Mouse (Mus musculus) adrenal gland, postnatal 10 days (tissue): Measurements from ENCODE around the gene Saa4. TPM values are rescaled to one million over a fixed set of nuclear protein-coding genes. Genes with fewer than 3 reads are reported as not detected.
"Not testable (repeated sequence)": the region's sequence is repeated elsewhere in the genome, so short reads cannot be mapped to it uniquely, and the experiment has no call there.

Experiments
- DNase-seq: peaks from one replicate; pipeline ENCODE4 v3.0.0; 2021; ENCODE audit warnings: mixed read lengths
- total RNA-seq, 2 experiments: library from RNA; stranded (reverse); gene quantifications; 2 replicates each; pipeline ENCODE4 v1.2.3; 2021

Gene Saa4
- total RNA-seq, 2 experiments from 2014 or later, result 3.2 to 10.9 TPM

- DNase-seq, result peak; percentile 59
These were observed 15.5 kb downstream of the Saa4 start for GRCm38 (mm10) chr7:46716897-46717296.

- DNase-seq, result no peak
These were observed 16.8 kb downstream of the Saa4 start, which contains the start of gene Saa3 for GRCm38 (mm10) chr7:46715600-46715999. TSS of gene Saa3 (minus strand) at chr7:46715700.

DNA sequence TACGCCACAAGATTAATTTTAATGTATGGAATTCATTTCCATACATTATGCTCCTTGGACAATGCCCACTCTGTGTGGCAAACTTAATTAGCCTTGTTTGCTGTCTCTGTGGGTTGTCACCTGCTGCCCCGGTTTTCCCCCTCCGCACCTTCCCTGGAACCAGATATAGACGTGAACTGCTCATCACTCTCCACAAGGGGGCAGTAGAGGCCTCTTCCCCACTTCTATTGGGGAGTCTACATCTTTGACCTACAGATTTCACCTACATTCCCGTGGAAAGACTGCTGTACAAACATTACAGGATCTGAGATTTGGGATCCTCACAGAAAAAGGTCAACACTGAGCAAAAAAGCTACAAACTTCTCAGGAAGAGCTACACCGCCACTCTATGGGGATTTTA lies 17.9 kb downstream of the Saa4 start:
- peak; percentile 82 for DNase-seq

DNA sequence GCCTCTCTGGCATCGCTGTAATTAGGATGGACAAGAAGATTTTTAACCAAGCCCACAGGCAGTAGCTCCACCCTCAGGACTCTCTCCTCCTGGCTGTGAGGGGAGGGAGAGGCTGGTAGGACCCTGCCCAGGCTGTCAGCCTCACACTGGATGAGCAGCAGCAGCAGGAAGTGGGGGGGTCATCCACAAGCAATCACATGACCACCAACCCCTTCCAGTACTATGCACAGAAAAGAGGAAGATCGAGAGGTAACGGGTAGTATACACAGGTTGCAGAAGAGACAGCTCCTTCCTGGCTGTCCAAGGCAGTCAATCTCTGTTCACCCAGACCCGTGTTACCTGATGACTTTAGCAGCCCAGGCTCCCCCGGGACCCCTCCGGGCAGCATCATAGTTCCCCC lies 20.2 kb downstream of the Saa4 start:
- no peak for DNase-seq

GRCm38 (mm10) chr7:46710390-46710844 lies 22.0 kb downstream of the Saa4 start, which contains the start of gene Saal1:
TSS of gene Saal1 (minus strand) at chr7:46710680.
- DNase-seq, result peak; percentile 92

GRCm38 (mm10) chr7:46700521-46701025 lies 31.8 kb downstream of the Saa4 start:
- no peak for DNase-seq

DNA sequence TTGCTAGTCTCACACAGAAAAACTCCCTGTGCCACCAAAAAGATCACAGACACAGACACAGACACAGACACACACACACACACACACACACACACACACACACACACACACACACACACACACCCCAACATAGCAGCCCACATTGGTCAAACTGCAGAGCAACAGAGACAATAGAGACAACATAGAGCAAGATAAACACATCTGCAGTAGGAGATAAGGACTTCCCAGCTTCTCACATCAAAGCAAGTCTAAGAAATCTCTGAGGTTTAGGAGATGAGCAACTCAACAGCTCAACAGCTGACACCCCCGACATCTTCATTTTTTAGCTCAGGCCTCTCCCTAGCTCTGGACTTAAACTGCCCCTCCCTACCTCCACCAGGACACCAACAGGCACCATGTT lies 35.6 kb downstream of the Saa4 start:
- DNase-seq, result no peak

DNA sequence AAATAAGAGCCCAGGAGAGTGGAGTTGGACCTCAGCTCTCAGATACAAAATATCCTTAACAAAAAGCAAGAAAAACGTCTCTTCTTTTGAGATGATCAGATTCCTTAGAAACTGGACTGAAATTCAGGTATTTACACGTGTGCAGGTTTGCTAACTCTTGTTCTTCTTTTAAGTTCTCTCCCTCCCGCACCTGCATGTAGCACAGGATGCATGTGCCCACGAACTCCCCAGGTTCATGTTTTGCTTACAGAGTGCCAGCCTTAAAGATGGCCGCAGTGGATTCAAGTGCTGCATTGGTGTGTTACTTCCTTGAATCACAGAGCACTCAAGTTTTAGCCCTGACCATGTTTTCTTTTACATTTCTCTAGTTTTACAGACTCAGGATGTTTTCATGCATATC lies 45.6 kb downstream of the Saa4 start:
- DNase-seq, result no peak

DNA sequence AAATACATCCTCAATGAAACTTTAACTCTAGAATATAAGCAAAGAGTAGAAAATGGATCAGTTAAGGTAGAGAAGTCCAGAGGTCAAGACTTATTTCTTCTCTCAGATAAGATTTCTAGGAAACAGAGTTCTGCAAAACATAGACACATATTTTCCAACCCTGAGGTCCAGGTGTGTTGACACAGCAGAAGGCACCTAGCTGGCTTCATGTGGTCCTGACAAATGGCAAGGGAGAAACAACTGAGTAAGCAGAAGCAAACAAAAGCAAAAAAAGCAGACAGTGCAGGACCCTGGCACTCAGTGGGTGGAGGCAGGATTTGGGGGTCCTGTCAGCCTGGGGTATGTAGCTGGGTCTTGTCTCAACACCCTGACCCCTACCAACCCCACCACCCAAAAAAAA lies 51.7 kb downstream of the Saa4 start:
- DNase-seq, result no peak

DNA sequence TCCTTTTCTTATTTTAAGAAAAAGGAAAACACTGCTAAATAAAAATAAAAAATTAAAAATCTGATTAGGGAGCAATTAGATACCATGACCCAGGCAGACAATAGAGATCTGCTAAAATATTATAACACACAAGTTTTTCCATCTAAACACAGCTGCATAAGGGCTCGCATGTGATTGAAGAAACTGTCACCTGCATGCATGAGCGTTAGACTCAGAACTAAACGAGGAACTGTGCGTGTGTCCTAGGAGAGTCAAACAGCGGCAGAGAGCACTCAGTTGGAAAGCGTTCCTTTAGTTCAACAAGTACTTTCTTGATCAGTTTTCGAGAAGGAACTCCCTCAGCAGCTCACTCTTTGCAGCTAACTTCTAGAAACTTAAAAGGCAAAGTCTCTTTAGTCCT lies 53.4 kb downstream of the Saa4 start:
- not testable (repeated sequence) for DNase-seq

- no peak for DNase-seq
These were observed 54.0 kb downstream of the Saa4 start for GRCm38 (mm10) chr7:46678417-46678816.

Other genes starting within 250 kb of the Saa4 start
- 10 to 100 TPM in 1 of 2 experiments, 1 to 10 TPM in 1; 9.7 to 14.4 TPM for gene Sergef, start 92.8 kb downstream of the Saa4 start, total RNA-seq
- not detected for gene Tph1, start 60.1 kb downstream of the Saa4 start, total RNA-seq
- gene Saal1, start 21.9 kb downstream of the Saa4 start, total RNA-seq, result 10 to 100 TPM; 10.1 to 10.2 TPM
- gene Saa3, start 16.9 kb downstream of the Saa4 start, total RNA-seq, result 1 to 10 TPM in 1 of 2 experiments, not detected in 1; 1.2 TPM
- gene Saa1, start 10.4 kb upstream of the Saa4 start, total RNA-seq, result under 1 TPM in 1 of 2 experiments, not detected in 1; 0.63 TPM
- gene Saa2, start 19.2 kb upstream of the Saa4 start, total RNA-seq, result not detected
- 10 to 100 TPM; 21.7 to 21.9 TPM for gene Hps5, start 63.5 kb upstream of the Saa4 start, total RNA-seq
- gene Gtf2h1, start 63.5 kb upstream of the Saa4 start, total RNA-seq, result 10 to 100 TPM; 36.1 to 37.1 TPM
- 100 to 1,000 TPM; 693 to 863 TPM for gene Ldha, start 108.9 kb upstream of the Saa4 start, total RNA-seq
- not detected for gene Ldhc, start 128.6 kb upstream of the Saa4 start, total RNA-seq
- gene Tsg101, start 187.4 kb upstream of the Saa4 start, total RNA-seq, result 10 to 100 TPM; 68.6 to 69.5 TPM
- 10 to 100 TPM; 22.8 TPM for gene Uevld, start 225.9 kb upstream of the Saa4 start, total RNA-seq